Mouse (Mus musculus) heart, embryonic 12.5 days (tissue): ENCODE measurements around the gene Lsm3. TPM values are rescaled to one million over a fixed set of nuclear protein-coding genes. Genes with fewer than 3 reads are reported as not detected.

Source experiments
- ATAC-seq: fragments of 200-750 bp; cut with Nextera tagmentation; 2 replicates; pipeline ENCODE4 v1.8.0; 2017; ENCODE audit warnings: moderate TSS enrichment, moderate library complexity; ENCODE audit not compliant: insufficient number of reproducible peaks, low FRiP score
- H3K27ac ChIP-seq: fragments of 300-500 bp; sonication (generic); 2 replicates; pipeline ENCODE4 v1.5.1; 2016; ENCODE audit warnings: mild to moderate bottlenecking, moderate library complexity; ENCODE audit not compliant: poor library complexity, severe bottlenecking
- H3K27me3 ChIP-seq: fragments of 300-500 bp; sonication (generic); replicated peaks from 2 replicates; pipeline ENCODE4 v1.6.1; 2016; ENCODE audit warnings: mild to moderate bottlenecking, moderate library complexity
- H3K36me3 ChIP-seq: fragments of 300-500 bp; sonication (generic); 2 replicates; pipeline ENCODE4 v1.6.1; 2016; ENCODE audit warnings: mild to moderate bottlenecking, moderate library complexity
- H3K4me1 ChIP-seq: fragments of 300-500 bp; sonication (generic); replicated peaks from 2 replicates; pipeline ENCODE4 v1.6.1; 2016; ENCODE audit warnings: mild to moderate bottlenecking
- H3K4me2 ChIP-seq: fragments of 300-500 bp; sonication (generic); 2 replicates; pipeline ENCODE4 v1.6.1; 2016; ENCODE audit warnings: mild to moderate bottlenecking, moderate library complexity
- H3K4me3 ChIP-seq: fragments of 300-500 bp; sonication (generic); 2 replicates; pipeline ENCODE4 v1.5.1; 2016; ENCODE audit warnings: mild to moderate bottlenecking
- H3K9ac ChIP-seq: fragments of 300-500 bp; sonication (generic); 2 replicates; pipeline ENCODE4 v1.6.1; 2016; ENCODE audit warnings: mild to moderate bottlenecking, moderate library complexity
- H3K9me3 ChIP-seq: fragments of 300-500 bp; sonication (generic); replicated peaks from 2 replicates; pipeline ENCODE4 v1.6.1; 2016; ENCODE audit warnings: mild to moderate bottlenecking, moderate library complexity
- WGBS: fragments of 180-500 bp; shearing (Covaris S2); methylation state at CpG from one replicate; pipeline ENCODE4 v1.1.7; 2016; 5-methylcytosine and 5-hydroxymethylcytosine counted together
- polyA plus RNA-seq: library from polyadenylated mRNA; unstranded; fragments of >200 nt; fragmentation: Nextera tagmentation; extraction: Ambion mirVana; gene quantifications from 2 replicates; pipeline ENCODE4 v1.2.1, GENCODE M21; 2016

The Lsm3 gene
- polyA plus RNA-seq, 1 experiment from 2014 or later: 181 TPM

- H3K4me1 ChIP-seq: peaks cover 29% of the 10 kb centered on the region
- no peaks in the 10 kb centered on the region for H3K9me3 ChIP-seq
- ATAC-seq: no peak
- H3K27me3 ChIP-seq: no peaks in the 10 kb centered on the region
- peaks cover 15% of the 10 kb centered on the region; the same call in 1 of the 2 replicates for H3K36me3 ChIP-seq
- no peak overlapping the region for H3K4me2 ChIP-seq
- H3K27ac ChIP-seq: no peak overlapping the region
- no peak overlapping the region for H3K9ac ChIP-seq
- H3K4me3 ChIP-seq: no peak overlapping the region
These were observed 1.6 kb upstream of the Lsm3 start for GRCm38 (mm10) chr6:91514135-91514534.

- no peak overlapping the region for H3K27ac ChIP-seq
- H3K9me3 ChIP-seq: no peaks in the 10 kb centered on the region
- peak overlapping the region; percentile 82 for H3K9ac ChIP-seq
- H3K4me1 ChIP-seq: peaks cover 29% of the 10 kb centered on the region
- no peaks in the 10 kb centered on the region for H3K27me3 ChIP-seq
- 28% methylated on average over 10 of the region's 10 CpGs for WGBS
- peak overlapping the region; percentile 82 for H3K4me2 ChIP-seq
- peaks cover 22% of the 10 kb centered on the region for H3K36me3 ChIP-seq
- H3K4me3 ChIP-seq: peak overlapping the region; percentile 89
- no peak for ATAC-seq
These were observed 878 bp upstream of the Lsm3 start for GRCm38 (mm10) chr6:91514737-91515362.

- H3K9ac ChIP-seq: peak overlapping the region; percentile 17; the same call in 1 of the 2 replicates
- H3K9me3 ChIP-seq: no peaks in the 10 kb centered on the region
- 77% methylated on average over 7 of the region's 7 CpGs for WGBS
- ATAC-seq: no peak
- no peak overlapping the region for H3K4me3 ChIP-seq
- H3K4me1 ChIP-seq: peaks cover 29% of the 10 kb centered on the region
- no peaks in the 10 kb centered on the region for H3K27me3 ChIP-seq
- H3K36me3 ChIP-seq: peaks cover 58% of the 10 kb centered on the region
- peak overlapping the region; percentile 40 for H3K27ac ChIP-seq
- H3K4me2 ChIP-seq: no peak overlapping the region
These were observed 2.8 kb downstream of the Lsm3 start for GRCm38 (mm10) chr6:91518454-91519020.

- no peak overlapping the region for H3K9ac ChIP-seq
- ATAC-seq: no peak
- no peak overlapping the region for H3K27ac ChIP-seq
- peaks cover 71% of the 10 kb centered on the region for H3K36me3 ChIP-seq
- peaks cover 14% of the 10 kb centered on the region for H3K4me1 ChIP-seq
- WGBS: 92% methylated on average over 5 of the region's 5 CpGs
- H3K4me3 ChIP-seq: no peak overlapping the region
- H3K27me3 ChIP-seq: no peaks in the 10 kb centered on the region
- H3K4me2 ChIP-seq: no peak overlapping the region
- H3K9me3 ChIP-seq: no peaks in the 10 kb centered on the region
These were observed 7.1 kb downstream of the Lsm3 start for GRCm38 (mm10) chr6:91522816-91523215.

GRCm38 (mm10) chr6:91525544-91525943 lies 9.8 kb downstream of the Lsm3 start:
- Histone ChIP-seq H3K4me1 (0 out of 2 replicates have a peak, but pooled peaks cover 12% of the 10 kb centered on the region), H3K9ac (no peak overlapping the region), H3K4me3 (no peak overlapping the region), H3K27me3 (peaks cover 16% of the 10 kb centered on the region), H3K36me3 (peaks cover 54% of the 10 kb centered on the region), H3K27ac (no peak overlapping the region), H3K9me3 (no peaks in the 10 kb centered on the region), H3K4me2 (no peak overlapping the region)
- 80% methylated on average over 4 of the region's 4 CpGs for WGBS
- ATAC-seq: no peak

- Histone ChIP-seq H3K4me2 (no peak overlapping the region), H3K27ac (peak overlapping the region; percentile 58; the same call in 1 of the 2 replicates), H3K9ac (no peak overlapping the region), H3K36me3 (peaks cover 36% of the 10 kb centered on the region), H3K27me3 (peaks cover 27% of the 10 kb centered on the region), H3K9me3 (no peaks in the 10 kb centered on the region), H3K4me3 (no peak overlapping the region), H3K4me1 (peaks cover 20% of the 10 kb centered on the region)
- no peak for ATAC-seq
- WGBS: 48% methylated on average over 5 of the region's 5 CpGs
These were observed 11.6 kb downstream of the Lsm3 start for GRCm38 (mm10) chr6:91527227-91527860.

GRCm38 (mm10) chr6:91528265-91528664 lies 12.5 kb downstream of the Lsm3 start:
- 55% methylated on average over 7 of the region's 7 CpGs for WGBS
- H3K27me3 ChIP-seq: peaks cover 33% of the 10 kb centered on the region
- no peak overlapping the region for H3K4me2 ChIP-seq
- H3K4me1 ChIP-seq: peaks cover 20% of the 10 kb centered on the region
- H3K4me3 ChIP-seq: no peak overlapping the region
- H3K36me3 ChIP-seq: peaks cover 28% of the 10 kb centered on the region
- H3K9me3 ChIP-seq: no peaks in the 10 kb centered on the region
- peak overlapping the region; percentile 58 for H3K27ac ChIP-seq
- no peak for ATAC-seq
- H3K9ac ChIP-seq: no peak overlapping the region

- Histone ChIP-seq H3K9ac (no peak overlapping the region), H3K9me3 (no peaks in the 10 kb centered on the region), H3K4me2 (no peak overlapping the region), H3K4me1 (peaks cover 24% of the 10 kb centered on the region), H3K27me3 (peaks cover 52% of the 10 kb centered on the region), H3K4me3 (no peak overlapping the region), H3K36me3 (peaks cover 10% of the 10 kb centered on the region; the same call in 1 of the 2 replicates), H3K27ac (no peak overlapping the region)
- WGBS: 87% methylated on average over 8 of the region's 8 CpGs
- no peak for ATAC-seq
These were observed 14.9 kb downstream of the Lsm3 start for GRCm38 (mm10) chr6:91530673-91531072.

GRCm38 (mm10) chr6:91531276-91531675 lies 15.5 kb downstream of the Lsm3 start:
- peaks cover 10% of the 10 kb centered on the region; the same call in 1 of the 2 replicates for H3K36me3 ChIP-seq
- H3K27ac ChIP-seq: no peak overlapping the region
- no peaks in the 10 kb centered on the region for H3K9me3 ChIP-seq
- H3K4me1 ChIP-seq: peaks cover 24% of the 10 kb centered on the region
- no peak overlapping the region for H3K9ac ChIP-seq
- H3K27me3 ChIP-seq: peaks cover 58% of the 10 kb centered on the region
- ATAC-seq: 0 out of 2 replicates have a peak, but pooled peaks have one; percentile 51
- 62% methylated on average over 6 of the region's 6 CpGs for WGBS
- no peak overlapping the region for H3K4me3 ChIP-seq
- H3K4me2 ChIP-seq: no peak overlapping the region

- no peak for ATAC-seq
- WGBS: 69% methylated on average over 6 of the region's 6 CpGs
- Histone ChIP-seq H3K36me3 (peaks cover 10% of the 10 kb centered on the region; the same call in 1 of the 2 replicates), H3K4me2 (no peak overlapping the region), H3K9ac (no peak overlapping the region), H3K4me1 (peaks cover 22% of the 10 kb centered on the region), H3K9me3 (no peaks in the 10 kb centered on the region), H3K4me3 (no peak overlapping the region), H3K27me3 (peaks cover 68% of the 10 kb centered on the region), H3K27ac (no peak overlapping the region)
These were observed 16.9 kb downstream of the Lsm3 start for GRCm38 (mm10) chr6:91532661-91533060.

GRCm38 (mm10) chr6:91533359-91533758 lies 17.6 kb downstream of the Lsm3 start:
- H3K9ac ChIP-seq: no peak overlapping the region
- no peak for ATAC-seq
- H3K4me1 ChIP-seq: peaks cover 16% of the 10 kb centered on the region
- H3K9me3 ChIP-seq: no peaks in the 10 kb centered on the region
- no peak overlapping the region for H3K4me2 ChIP-seq
- H3K4me3 ChIP-seq: no peak overlapping the region
- 71% methylated on average over 5 of the region's 5 CpGs for WGBS
- no peak overlapping the region for H3K27ac ChIP-seq
- H3K27me3 ChIP-seq: peaks cover 73% of the 10 kb centered on the region
- peaks cover 10% of the 10 kb centered on the region; the same call in 1 of the 2 replicates for H3K36me3 ChIP-seq
